8 mouse cellular contexts compared by ENCODE assay signal in genomic region chr12:5246193-5246621, GRCm38 (mm10).
DNase-seq lines count a peak whose midpoint lies in the region; ATAC-seq lines count a peak whose summit lies in the region.
"Had no signal": no experiment of that assay in that cellular context is flagged by ENCODE, and none has a peak within 500 bp of the region (broad histone marks: within the 10 kb centered on the region; RNA-seq: fewer than 3 reads in every experiment).

No protein-coding gene starts in this region.

- no peak overlapping the region for H3K4me3 ChIP-seq in kidney, embryonic 14.5 days (ENCODE audit: low read length)
- no peak overlapping the region for H3K4me3 ChIP-seq in hindbrain, embryonic 16.5 days (ENCODE audit: low read length)

- no peak for DNase-seq in kidney, postnatal 10 days
- peak; percentile 87 to 93 for DNase-seq in adrenal gland, adult (ENCODE audit: inconsistent age in 2 of 2, low spot score in 1 of 2)
- peak; percentile 86 for DNase-seq in adrenal gland, adult 8-10 months
- DNase-seq in spleen, postnatal 4 days (ENCODE audit: low spot score in 2 of 2) = no peak
- DNase-seq in frontal cortex, postnatal 10 days (ENCODE audit: low spot score in 2 of 2) = no peak

- H3K9ac ChIP-seq in kidney, embryonic 14.5 days (ENCODE audit: low read depth, low read length) = no peak overlapping the region
- no peak overlapping the region for H3K9ac ChIP-seq in hindbrain, embryonic 16.5 days (ENCODE audit: low read depth, low read length)

- peaks cover 12% of the 10 kb centered on the region for H3K4me1 ChIP-seq in kidney, embryonic 14.5 days (ENCODE audit: control insufficient read depth, insufficient read depth, low read length)
- peaks cover 28% of the 10 kb centered on the region for H3K4me1 ChIP-seq in hindbrain, embryonic 16.5 days (ENCODE audit: control insufficient read depth, insufficient read depth, low read depth, low read length)

- H3K27ac ChIP-seq in kidney, embryonic 14.5 days (ENCODE audit: low read depth, low read length) = no peak overlapping the region
- peak overlapping the region; percentile 25 for H3K27ac ChIP-seq in hindbrain, embryonic 16.5 days (ENCODE audit: low read depth, low read length)

- ATAC-seq in kidney, embryonic 14.5 days (ENCODE audit: low FRiP score, low TSS enrichment) = peak; percentile 64
- ATAC-seq in hindbrain, embryonic 16.5 days = peak; percentile 9; the same call in 1 of the 2 replicates
- ATAC-seq: inflammation-experienced regulatory T-cells, adult 6 months had no signal

- H3K9me3 ChIP-seq in kidney, embryonic 14.5 days (ENCODE audit: control insufficient read depth, low read length) = no peaks in the 10 kb centered on the region
- H3K9me3 ChIP-seq in hindbrain, embryonic 16.5 days (ENCODE audit: control insufficient read depth, low read length) = no peaks in the 10 kb centered on the region

- H3K36me3 ChIP-seq in kidney, embryonic 14.5 days (ENCODE audit: control insufficient read depth, insufficient read depth, low read length) = no peaks in the 10 kb centered on the region
- H3K36me3 ChIP-seq in hindbrain, embryonic 16.5 days (ENCODE audit: control insufficient read depth, insufficient read depth, low read length) = no peaks in the 10 kb centered on the region

- no peak overlapping the region for H3K4me2 ChIP-seq in kidney, embryonic 14.5 days (replicated peaks; ENCODE audit: low read depth, low read length)
- H3K4me2 ChIP-seq in hindbrain, embryonic 16.5 days (ENCODE audit: low read length) = no peak overlapping the region

- 42% methylated on average over 9 of the region's 9 CpGs for WGBS in kidney, embryonic 14.5 days
- WGBS in hindbrain, embryonic 16.5 days = 73% methylated on average over 9 of the region's 9 CpGs

- no peaks in the 10 kb centered on the region for H3K27me3 ChIP-seq in kidney, embryonic 14.5 days (ENCODE audit: control insufficient read depth, insufficient read depth, low read length)
- no peaks in the 10 kb centered on the region for H3K27me3 ChIP-seq in hindbrain, embryonic 16.5 days (replicated peaks; ENCODE audit: control insufficient read depth, insufficient read depth, low read length)

Comparison
In these comparisons a context has a peak if more than half of its experiments do, and no peak if none do; other contexts are left out.
1. DNase-seq: peak in adrenal gland, adult (2 of 2) and adrenal gland, adult 8-10 months (single experiment); none in kidney, postnatal 10 days (single experiment), spleen, postnatal 4 days (0 of 2) and frontal cortex, postnatal 10 days (0 of 2).